Mouse (Mus musculus): ENCODE measurements around the gene Slc6a3. TPM values are rescaled to one million over a fixed set of nuclear protein-coding genes. Genes with fewer than 3 reads are reported as not detected.
A peak's percentile ranks its signal among the peaks of the same experiment; 100 is the strongest.

The Slc6a3 gene
- polyA plus RNA-seq, 1 experiment from 2014 or later: 0.17 TPM

- H3K4me2 ChIP-seq (replicated peaks): no peak overlapping the region
- no peak overlapping the region for H3K27ac ChIP-seq (replicated peaks)
- no peak for ATAC-seq (ENCODE audit: insufficient number of reproducible peaks, low FRiP score, low TSS enrichment, low read depth)
- no peak overlapping the region for H3K4me3 ChIP-seq (replicated peaks)
- H3K9me3 ChIP-seq (replicated peaks): no peaks in the 10 kb centered on the region
- WGBS: 82% methylated on average over 8 of the region's 8 CpGs
- no peaks in the 10 kb centered on the region for H3K27me3 ChIP-seq
- H3K4me1 ChIP-seq: no peaks in the 10 kb centered on the region
- no peak overlapping the region for H3K9ac ChIP-seq
- H3K36me3 ChIP-seq: peaks cover 54% of the 10 kb centered on the region
Observed at GRCm38 (mm10) chr13:73508817-73509550, 27.6 kb upstream of the Slc6a3 start.

GRCm38 (mm10) chr13:73509869-73510268 lies 26.7 kb upstream of the Slc6a3 start:
- Histone ChIP-seq H3K9ac (no peak overlapping the region), H3K9me3 (replicated peaks) (no peaks in the 10 kb centered on the region), H3K4me2 (replicated peaks) (no peak overlapping the region), H3K27me3 (no peaks in the 10 kb centered on the region), H3K27ac (replicated peaks) (no peak overlapping the region), H3K4me1 (no peaks in the 10 kb centered on the region), H3K4me3 (replicated peaks) (no peak overlapping the region), H3K36me3 (peaks cover 63% of the 10 kb centered on the region)
- ATAC-seq (ENCODE audit: insufficient number of reproducible peaks, low FRiP score, low TSS enrichment, low read depth): no peak
- 63% methylated on average over 6 of the region's 6 CpGs for WGBS

- H3K9me3 ChIP-seq (replicated peaks): no peaks in the 10 kb centered on the region
- WGBS: 56% methylated on average over 13 of the region's 13 CpGs
- H3K4me2 ChIP-seq (replicated peaks): no peak overlapping the region
- H3K9ac ChIP-seq: no peak overlapping the region
- ATAC-seq (ENCODE audit: insufficient number of reproducible peaks, low FRiP score, low TSS enrichment, low read depth): no peak
- H3K27me3 ChIP-seq: no peaks in the 10 kb centered on the region
- H3K27ac ChIP-seq (replicated peaks): no peak overlapping the region
- peaks cover 55% of the 10 kb centered on the region for H3K36me3 ChIP-seq
- H3K4me1 ChIP-seq: no peaks in the 10 kb centered on the region
- no peak overlapping the region for H3K4me3 ChIP-seq (replicated peaks)
Observed at GRCm38 (mm10) chr13:73512776-73513673, 23.5 kb upstream of the Slc6a3 start.

- Histone ChIP-seq H3K27me3 (no peaks in the 10 kb centered on the region), H3K36me3 (peaks cover 36% of the 10 kb centered on the region), H3K27ac (replicated peaks) (no peak overlapping the region), H3K9ac (no peak overlapping the region), H3K4me3 (replicated peaks) (no peak overlapping the region), H3K4me1 (no peaks in the 10 kb centered on the region), H3K4me2 (replicated peaks) (no peak overlapping the region), H3K9me3 (replicated peaks) (no peaks in the 10 kb centered on the region)
- 70% methylated on average over 4 of the region's 4 CpGs for WGBS
- ATAC-seq (ENCODE audit: insufficient number of reproducible peaks, low FRiP score, low TSS enrichment, low read depth): no peak
Observed at GRCm38 (mm10) chr13:73516886-73517285, 19.7 kb upstream of the Slc6a3 start.

- Histone ChIP-seq H3K9ac (no peak overlapping the region), H3K4me3 (replicated peaks) (no peak overlapping the region), H3K27ac (replicated peaks) (no peak overlapping the region), H3K4me1 (peaks cover 10% of the 10 kb centered on the region), H3K27me3 (peaks cover 50% of the 10 kb centered on the region), H3K36me3 (no peaks in the 10 kb centered on the region), H3K4me2 (replicated peaks) (no peak overlapping the region), H3K9me3 (replicated peaks) (no peaks in the 10 kb centered on the region)
- no peak for ATAC-seq (ENCODE audit: insufficient number of reproducible peaks, low FRiP score, low TSS enrichment, low read depth)
- 86% methylated on average over 3 of the region's 3 CpGs for WGBS
Observed at GRCm38 (mm10) chr13:73533716-73534115, 2.8 kb upstream of the Slc6a3 start.

GRCm38 (mm10) chr13:73535287-73535686 lies 1.3 kb upstream of the Slc6a3 start:
- no peak overlapping the region for H3K27ac ChIP-seq (replicated peaks)
- 52% methylated on average over 3 of the region's 3 CpGs for WGBS
- no peak overlapping the region for H3K4me2 ChIP-seq (replicated peaks)
- no peak overlapping the region for H3K4me3 ChIP-seq (replicated peaks)
- ATAC-seq (ENCODE audit: insufficient number of reproducible peaks, low FRiP score, low TSS enrichment, low read depth): no peak
- peaks cover 50% of the 10 kb centered on the region for H3K27me3 ChIP-seq
- no peaks in the 10 kb centered on the region for H3K36me3 ChIP-seq
- H3K9ac ChIP-seq: no peak overlapping the region
- no peaks in the 10 kb centered on the region for H3K9me3 ChIP-seq (replicated peaks)
- peaks cover 10% of the 10 kb centered on the region for H3K4me1 ChIP-seq

- 14% methylated on average over 13 of the region's 13 CpGs for WGBS
- no peak for ATAC-seq (ENCODE audit: insufficient number of reproducible peaks, low FRiP score, low TSS enrichment, low read depth)
- peak overlapping the region; percentile 46 for H3K4me3 ChIP-seq (replicated peaks)
Observed at GRCm38 (mm10) chr13:73536824-73537223, 277 bp downstream of the Slc6a3 start.

GRCm38 (mm10) chr13:73564201-73564600 lies 27.7 kb downstream of the Slc6a3 start:
- no peaks in the 10 kb centered on the region for H3K36me3 ChIP-seq
- no peak overlapping the region for H3K4me2 ChIP-seq (replicated peaks)
- H3K27me3 ChIP-seq: no peaks in the 10 kb centered on the region
- H3K9ac ChIP-seq: no peak overlapping the region
- H3K4me1 ChIP-seq: no peaks in the 10 kb centered on the region
- H3K9me3 ChIP-seq (replicated peaks): no peaks in the 10 kb centered on the region
- 80% methylated on average over 5 of the region's 5 CpGs for WGBS
- ATAC-seq (ENCODE audit: insufficient number of reproducible peaks, low FRiP score, low TSS enrichment, low read depth): no peak
- H3K4me3 ChIP-seq (replicated peaks): no peak overlapping the region
- no peak overlapping the region for H3K27ac ChIP-seq (replicated peaks)

More at GRCm38 (mm10) chr13:73536824-73537223, 277 bp downstream of the Slc6a3 start:
- H3K36me3 ChIP-seq: no peaks in the 10 kb centered on the region
- H3K4me2 ChIP-seq (replicated peaks): peak overlapping the region; percentile 86
- no peak overlapping the region for H3K27ac ChIP-seq (replicated peaks)
- H3K27me3 ChIP-seq: peaks cover 50% of the 10 kb centered on the region
- H3K4me1 ChIP-seq: peaks cover 10% of the 10 kb centered on the region
- H3K9me3 ChIP-seq (replicated peaks): no peaks in the 10 kb centered on the region
- H3K9ac ChIP-seq: no peak overlapping the region

GRCm38 (mm10) chr13:73575051-73575450 lies 38.5 kb downstream of the Slc6a3 start:
- no peak overlapping the region for H3K27ac ChIP-seq (replicated peaks)
- H3K4me3 ChIP-seq (replicated peaks): no peak overlapping the region
- no peak overlapping the region for H3K4me2 ChIP-seq (replicated peaks)
- H3K27me3 ChIP-seq: no peaks in the 10 kb centered on the region
- H3K4me1 ChIP-seq: no peaks in the 10 kb centered on the region
- no peaks in the 10 kb centered on the region for H3K9me3 ChIP-seq (replicated peaks)
- H3K9ac ChIP-seq: no peak overlapping the region
- ATAC-seq (ENCODE audit: insufficient number of reproducible peaks, low FRiP score, low TSS enrichment, low read depth): no peak
- H3K36me3 ChIP-seq: no peaks in the 10 kb centered on the region

- no peak for ATAC-seq (ENCODE audit: insufficient number of reproducible peaks, low FRiP score, low TSS enrichment, low read depth)
- 65% methylated on average over 2 of the region's 2 CpGs for WGBS
Observed at GRCm38 (mm10) chr13:73577277-73577676, 40.7 kb downstream of the Slc6a3 start.

GRCm38 (mm10) chr13:73591488-73591887 lies 54.9 kb downstream of the Slc6a3 start:
- Histone ChIP-seq H3K9ac (no peak overlapping the region), H3K27me3 (peaks cover 14% of the 10 kb centered on the region; the same call in 1 of the 2 replicates), H3K27ac (replicated peaks) (no peak overlapping the region), H3K4me3 (replicated peaks) (no peak overlapping the region), H3K4me2 (replicated peaks) (no peak overlapping the region), H3K4me1 (no peaks in the 10 kb centered on the region), H3K9me3 (replicated peaks) (no peaks in the 10 kb centered on the region), H3K36me3 (no peaks in the 10 kb centered on the region)
- ATAC-seq (ENCODE audit: insufficient number of reproducible peaks, low FRiP score, low TSS enrichment, low read depth): no peak
- WGBS: 85% methylated on average over 3 of the region's 3 CpGs

More at GRCm38 (mm10) chr13:73577277-73577676, 40.7 kb downstream of the Slc6a3 start:
- Histone ChIP-seq H3K4me2 (replicated peaks) (no peak overlapping the region), H3K36me3 (no peaks in the 10 kb centered on the region), H3K27me3 (no peaks in the 10 kb centered on the region), H3K27ac (replicated peaks) (no peak overlapping the region), H3K9me3 (replicated peaks) (no peaks in the 10 kb centered on the region), H3K4me3 (replicated peaks) (no peak overlapping the region), H3K9ac (no peak overlapping the region), H3K4me1 (no peaks in the 10 kb centered on the region)

All from embryonic facial prominence, embryonic 15.5 days (tissue).